Mouse (Mus musculus) yolk sac, embryonic 10.5 days (tissue): ENCODE measurements around the gene Lap3.

ENCODE experiments used
- DNase-seq: peaks from one replicate; pipeline ENCODE4 v3.0.0-alpha.2; 2017; ENCODE audit warnings: low spot score

The Lap3 gene

GRCm38 (mm10) chr5:45493191-45494092 lies at the start of gene Lap3:
Gene Lap3 (plus strand): TSS chr5:45493374.
- peak; percentile 97 for DNase-seq

DNA sequence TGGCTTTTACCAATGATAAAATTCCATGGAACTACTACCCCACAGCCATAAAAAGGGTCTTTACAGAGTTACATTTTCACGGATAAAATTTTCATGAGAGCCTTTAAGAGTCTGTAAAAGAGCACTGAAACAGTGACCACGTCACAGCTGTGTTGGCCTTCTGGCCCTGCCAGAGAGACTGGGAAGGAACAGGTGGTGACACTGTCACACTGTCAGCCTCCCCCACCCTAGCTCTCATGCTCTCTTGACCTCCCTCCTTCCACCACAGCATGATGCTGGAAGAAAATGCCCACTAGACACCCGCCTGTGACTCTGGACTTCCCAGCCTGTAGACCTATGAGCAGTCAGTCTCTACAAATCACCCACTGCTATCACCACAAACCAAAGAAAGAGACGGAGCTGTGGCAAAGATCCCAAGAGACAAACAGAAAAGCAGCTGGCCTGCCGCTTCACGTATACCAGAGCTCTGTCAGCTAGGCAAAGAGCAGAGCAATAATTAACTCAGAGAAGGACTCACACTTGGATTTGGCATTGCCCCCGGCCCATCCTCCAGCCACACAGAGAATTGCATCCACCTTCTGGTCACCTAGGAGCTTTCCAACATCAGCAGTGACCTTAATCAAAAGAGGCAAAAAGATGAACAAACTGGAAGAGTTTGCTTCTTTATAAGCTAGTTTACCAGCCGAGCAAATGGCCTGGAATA lies 48.9 kb upstream of the Lap3 start:
- peak; percentile 38 for DNase-seq

DNA sequence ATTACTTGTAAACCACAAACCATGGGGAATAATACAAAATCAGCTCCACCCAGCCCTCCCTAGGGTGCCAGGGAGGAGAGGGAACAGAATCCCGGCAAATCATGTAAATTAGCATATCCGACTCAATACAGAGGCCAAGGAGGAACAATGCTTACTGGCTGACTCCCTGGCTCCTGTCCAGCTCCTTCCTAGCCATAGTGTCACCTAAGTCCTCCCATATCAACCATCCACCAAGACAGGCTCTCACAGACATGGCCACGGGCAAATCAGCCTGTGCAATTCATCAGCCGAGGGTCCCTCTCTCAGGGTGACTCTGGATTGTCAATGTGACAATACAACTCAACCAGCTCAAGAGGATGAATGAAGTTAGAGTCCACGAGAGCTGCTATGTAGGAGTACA lies 44.5 kb upstream of the Lap3 start:
- no peak for DNase-seq

GRCm38 (mm10) chr5:45449206-45449605 lies 44.0 kb upstream of the Lap3 start:
- peak; percentile 11 for DNase-seq

DNA sequence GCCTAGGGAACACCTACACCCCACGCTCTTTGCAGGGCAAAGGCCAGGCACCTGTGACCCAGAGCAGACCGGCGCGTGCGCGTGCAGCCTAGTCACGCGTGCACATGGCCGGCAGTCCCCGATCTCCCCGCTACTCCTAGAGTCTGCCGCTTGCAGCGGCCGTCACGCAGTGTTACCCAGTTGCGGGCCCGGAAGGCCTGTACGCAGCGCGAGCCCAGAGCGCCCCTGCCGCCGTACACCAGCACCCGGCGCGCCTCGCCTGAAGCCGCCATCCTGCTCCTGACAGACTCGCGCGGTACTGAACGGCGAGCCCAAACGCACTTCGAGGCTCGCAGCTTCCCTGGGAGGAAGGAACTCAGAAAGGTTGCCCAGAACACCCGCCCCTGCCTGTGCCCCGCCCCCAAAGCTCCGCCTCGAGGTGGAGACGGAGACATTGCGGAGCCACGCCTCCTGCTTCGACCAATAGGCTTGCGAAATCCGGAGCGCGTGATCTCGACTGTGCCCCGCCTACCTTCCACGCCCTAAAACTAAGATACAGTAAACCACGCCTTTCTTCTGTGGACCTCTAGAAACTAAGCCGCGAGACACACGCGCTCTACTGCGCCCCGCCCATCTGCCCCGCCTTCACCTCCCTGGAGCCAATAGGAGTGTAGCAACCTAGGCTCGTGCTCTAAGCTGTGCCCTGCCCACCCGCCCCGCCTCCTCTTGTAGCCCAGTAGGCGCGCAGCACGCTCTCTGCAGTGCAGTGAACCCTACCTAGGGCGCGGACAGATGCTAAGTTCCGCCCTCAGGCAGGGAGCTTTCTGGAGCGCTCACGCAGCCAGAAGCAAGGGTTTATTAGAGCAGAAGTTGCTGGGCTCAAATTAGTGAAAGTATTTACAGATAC lies 43.1 kb upstream of the Lap3 start, which contains the start of gene Qdpr:
Qdpr (minus strand) TSS at position 406 of the 886 bp plus-strand sequence.
- peak; percentile 99 for DNase-seq

DNA sequence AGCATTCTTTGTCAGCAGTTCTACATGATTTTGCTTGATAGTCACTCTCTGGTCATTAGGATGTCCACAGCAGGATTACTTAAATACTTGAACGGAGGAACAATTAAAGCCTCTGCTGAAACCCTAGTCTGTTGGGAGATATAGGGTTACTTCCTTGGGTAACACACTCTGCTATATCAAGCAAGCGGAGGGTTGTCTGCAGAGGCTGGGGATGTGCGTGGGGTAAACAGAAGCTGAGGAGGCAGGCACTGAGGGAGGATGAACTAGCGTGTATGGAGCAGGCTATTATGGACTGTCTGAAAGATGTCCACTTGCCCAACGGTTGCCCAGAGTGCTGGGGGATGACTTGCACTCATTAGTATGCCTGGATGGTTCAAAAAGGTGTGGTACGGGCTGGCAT lies 39.7 kb upstream of the Lap3 start, which contains the start of gene Clrn2:
Clrn2 (plus strand) TSS at position 301 of the 400 bp plus-strand sequence.
- DNase-seq, result no peak

GRCm38 (mm10) chr5:45454456-45454855 lies 38.7 kb upstream of the Lap3 start:
- DNase-seq, result no peak

GRCm38 (mm10) chr5:45472880-45473450 lies 20.2 kb upstream of the Lap3 start:
- DNase-seq, result no peak

DNA sequence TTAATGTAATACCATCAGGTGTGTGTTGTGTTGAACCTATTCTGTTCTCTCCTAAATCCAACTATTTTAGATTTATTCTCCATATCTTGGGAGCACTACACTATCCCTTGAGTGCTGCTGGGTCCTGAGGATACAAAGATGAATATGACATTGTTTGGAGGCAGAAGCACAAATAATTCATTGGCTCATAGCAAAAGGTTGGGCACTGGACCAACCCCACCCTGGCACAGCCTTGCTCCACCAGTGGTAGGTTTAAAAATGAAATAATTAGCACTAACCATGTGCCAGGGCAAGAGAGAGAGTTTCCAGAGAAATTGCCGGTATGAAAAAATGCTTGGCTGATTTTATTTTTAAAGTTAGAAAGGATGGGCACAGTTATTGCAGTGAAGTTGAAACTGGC lies 19.7 kb upstream of the Lap3 start:
- no peak for DNase-seq

DNA sequence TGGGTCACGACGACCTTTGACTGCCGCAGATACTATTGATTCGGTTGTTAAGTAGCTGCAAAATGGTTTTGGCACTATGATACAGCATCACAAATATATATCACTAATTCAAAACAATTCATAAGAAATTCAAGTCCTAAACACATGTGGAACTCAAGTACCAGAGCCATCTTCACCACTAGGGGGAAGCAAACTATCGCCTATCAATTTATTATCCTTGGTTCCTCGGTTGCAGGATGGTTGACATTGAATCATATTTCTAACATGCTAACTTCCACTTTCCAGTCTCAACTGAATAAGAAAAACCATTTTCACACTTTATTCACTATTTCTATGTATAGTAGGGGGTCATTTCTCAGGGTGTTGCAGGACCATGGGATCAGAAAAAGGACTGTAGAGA lies 19.0 kb upstream of the Lap3 start:
- peak; percentile 40 for DNase-seq

DNA sequence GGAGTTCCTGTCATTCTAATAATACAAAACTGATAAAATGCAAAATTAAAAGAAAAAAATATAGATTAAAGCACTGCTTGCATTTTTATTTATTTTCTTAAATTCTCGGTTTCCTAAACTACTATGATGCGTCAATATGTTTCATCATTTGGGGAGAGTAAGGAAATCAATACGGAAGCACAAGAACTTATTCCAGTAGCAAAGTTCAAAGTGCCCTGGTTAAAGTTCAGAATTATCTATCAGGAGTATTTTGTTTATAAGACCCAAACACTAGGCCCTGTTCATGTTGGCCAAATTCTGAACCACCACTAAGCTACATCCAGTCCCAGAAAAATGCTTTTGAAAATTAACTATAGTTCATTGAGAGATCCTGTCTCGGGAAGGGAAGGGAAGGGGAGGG lies 18.4 kb upstream of the Lap3 start:
- no peak for DNase-seq

GRCm38 (mm10) chr5:45475771-45476170 lies 17.4 kb upstream of the Lap3 start:
- DNase-seq, result no peak

DNA sequence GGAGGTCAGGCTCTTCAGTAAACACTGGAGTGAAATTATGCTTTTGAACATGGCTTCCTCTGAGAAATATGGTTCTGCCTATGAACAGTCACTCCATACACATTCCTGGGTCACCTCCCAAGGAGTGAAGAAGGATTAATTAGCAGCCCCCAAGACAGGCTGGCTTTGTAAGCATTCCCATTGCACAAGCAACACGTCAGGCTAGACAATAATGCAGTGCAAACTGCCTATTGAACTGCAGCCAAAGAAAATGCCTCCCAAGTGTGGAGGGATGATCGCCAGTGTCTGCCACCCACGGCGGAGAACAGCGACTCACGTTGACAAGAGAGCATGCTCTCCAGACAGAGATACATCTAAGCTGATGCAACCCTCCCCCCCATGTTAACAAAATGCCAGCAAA lies 16.9 kb upstream of the Lap3 start:
- DNase-seq, result no peak

- no peak for DNase-seq
Observed at GRCm38 (mm10) chr5:45477601-45478000, 15.6 kb upstream of the Lap3 start.

- no peak for DNase-seq
Observed at GRCm38 (mm10) chr5:45480066-45480465, 13.1 kb upstream of the Lap3 start.

DNA sequence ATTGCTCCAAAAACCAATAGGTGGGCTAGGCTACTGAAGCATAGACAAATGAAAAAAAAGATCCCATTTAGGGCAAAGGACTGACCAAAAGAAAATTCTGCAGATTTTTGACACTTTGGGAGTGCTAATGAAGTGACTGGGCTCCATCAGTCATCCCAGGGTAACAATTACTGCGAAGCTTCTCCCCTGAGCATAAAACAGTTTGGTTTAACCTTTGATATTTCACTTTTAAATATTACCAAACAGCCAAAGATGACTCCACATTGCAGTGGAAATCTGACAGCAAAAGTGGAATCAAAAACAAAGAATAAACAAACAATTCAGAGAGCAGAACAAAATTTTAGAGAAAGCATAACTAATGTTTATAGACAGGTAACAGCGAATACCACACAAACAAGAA lies 12.0 kb upstream of the Lap3 start:
- DNase-seq, result no peak

DNA sequence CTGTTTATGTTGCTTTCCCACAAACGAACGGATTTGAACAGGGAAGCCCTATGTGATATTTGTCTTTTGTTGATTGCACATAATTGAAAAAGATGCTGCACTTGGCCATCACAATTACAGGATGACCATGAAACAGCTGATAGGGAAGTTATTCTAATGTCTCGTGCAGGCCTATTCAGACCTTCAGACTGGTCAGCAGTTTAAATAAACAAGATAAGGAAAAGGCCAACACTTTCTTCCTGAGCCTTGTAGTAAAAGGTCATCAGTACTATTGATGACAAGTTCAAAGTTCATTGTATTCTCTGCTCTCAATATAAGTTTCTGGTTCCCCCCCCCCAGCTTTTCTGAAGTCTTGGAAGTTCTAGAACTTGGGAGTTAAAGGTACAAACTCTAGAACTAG lies 10.6 kb upstream of the Lap3 start:
- DNase-seq, result no peak

GRCm38 (mm10) chr5:45483654-45484053 lies 9.5 kb upstream of the Lap3 start:
- DNase-seq, result no peak

- DNase-seq, result no peak
Observed at GRCm38 (mm10) chr5:45491776-45492175, 1.4 kb upstream of the Lap3 start.

DNA sequence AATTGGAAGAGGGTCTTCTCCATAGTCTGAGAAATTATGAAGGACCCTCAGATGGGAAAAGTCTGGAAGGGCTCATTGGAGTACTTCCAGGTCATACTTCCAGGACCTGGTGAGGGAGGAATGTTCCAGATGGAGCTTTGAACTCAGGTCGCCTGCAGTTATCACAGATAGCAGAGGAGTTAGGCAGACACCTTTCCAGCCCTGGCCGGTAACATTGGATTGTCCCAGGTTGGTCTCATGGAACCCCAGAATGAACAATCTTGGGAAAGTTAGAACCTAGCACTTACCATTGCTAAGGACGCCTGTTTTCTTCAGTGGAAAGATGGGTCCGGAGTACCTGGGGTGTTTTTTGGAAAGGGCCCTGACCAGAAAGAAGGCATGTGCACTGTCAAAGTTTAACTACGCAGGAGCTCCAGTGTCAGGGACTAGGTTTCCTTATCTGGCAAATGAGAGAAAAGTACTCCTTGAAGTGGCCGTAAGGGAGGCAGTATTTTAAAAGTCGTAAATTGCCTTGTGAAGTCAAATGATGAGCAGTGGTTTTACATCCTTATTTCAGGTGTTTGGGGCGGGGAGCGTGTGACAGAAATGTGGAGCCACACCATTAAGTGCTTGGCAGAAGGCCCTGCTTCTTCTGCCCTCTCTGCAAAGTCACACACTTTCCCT lies 1.1 kb downstream of the Lap3 start:
- DNase-seq, result peak; percentile 64

DNA sequence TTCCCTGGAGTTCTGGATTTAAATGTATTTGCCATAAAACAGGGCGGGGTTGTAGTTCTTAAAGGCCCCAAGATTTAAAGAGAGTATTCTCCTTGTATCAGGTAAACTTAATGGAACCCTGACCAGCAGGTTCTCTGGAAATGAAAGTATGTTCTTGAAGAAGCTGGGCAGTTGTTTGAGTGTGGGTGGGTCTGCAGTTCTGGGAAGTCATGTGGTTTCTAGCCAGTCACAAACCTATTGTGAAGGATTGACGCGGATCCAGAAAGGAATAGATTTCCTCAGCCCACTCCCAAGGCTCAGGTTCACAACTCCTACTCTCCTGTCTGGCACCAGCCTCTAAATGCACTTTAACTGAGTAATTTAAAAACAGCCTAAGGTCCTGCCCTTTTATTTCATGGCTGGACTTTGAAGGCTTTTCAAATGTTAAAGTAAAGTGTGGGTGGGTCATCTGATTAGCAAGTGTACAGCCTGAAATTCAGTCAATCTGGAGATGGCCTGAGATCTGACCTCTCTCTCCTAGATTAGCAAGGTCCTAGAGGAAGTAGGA lies 2.3 kb downstream of the Lap3 start:
- DNase-seq, result no peak
